9 mouse cellular contexts compared by ENCODE assay signal in the genomic region with DNA sequence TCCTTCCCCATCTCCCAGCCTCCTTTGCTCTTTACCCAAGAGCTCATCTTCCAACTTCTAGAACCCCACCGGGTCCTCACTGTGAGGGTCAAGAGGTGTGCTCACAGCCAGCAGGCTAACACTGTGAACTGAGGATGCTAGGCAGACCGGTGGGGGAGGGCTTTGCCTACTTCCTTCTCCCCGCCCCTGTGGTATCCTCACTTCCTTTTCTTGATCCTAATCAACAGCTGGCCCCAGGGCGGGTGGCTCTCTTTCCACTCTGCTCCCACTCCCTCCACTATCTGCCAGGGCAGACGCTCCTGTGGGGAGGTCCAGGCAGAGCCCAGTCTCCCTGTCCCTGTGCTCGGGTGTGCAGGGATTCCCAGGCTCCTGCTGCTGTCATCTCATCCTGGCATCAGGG. TPM values are rescaled to one million over a fixed set of nuclear protein-coding genes. Genes with fewer than 3 reads are reported as not detected.
DNase-seq lines count a peak whose midpoint lies in the region; ATAC-seq and TF ChIP-seq lines count a peak whose summit lies in the region.
"Had no signal": no experiment of that assay in that cellular context is flagged by ENCODE, and none has a peak within 500 bp of the region (broad histone marks: within the 10 kb centered on the region; RNA-seq: fewer than 3 reads in every experiment).

No protein-coding gene starts in this region.

- H3K9me3 ChIP-seq in heart, embryonic 15.5 days (replicated peaks): no peaks in the 10 kb centered on the region
- H3K9me3 ChIP-seq in lung, postnatal 0 days (ENCODE audit: low read length): no peaks in the 10 kb centered on the region
- no peaks in the 10 kb centered on the region for H3K9me3 ChIP-seq in midbrain, embryonic 11.5 days (ENCODE audit: control insufficient read depth, low read length)
- H3K9me3 ChIP-seq: midbrain, embryonic 12.5 days had no signal

- H3K9ac ChIP-seq in heart, embryonic 15.5 days: no peak overlapping the region
- H3K9ac ChIP-seq in lung, postnatal 0 days (replicated peaks; ENCODE audit: low read depth): no peak overlapping the region
- H3K9ac ChIP-seq in midbrain, embryonic 11.5 days (ENCODE audit: low read length): no peak overlapping the region
- H3K9ac ChIP-seq: midbrain, embryonic 12.5 days had no signal

- H3K27me3 ChIP-seq in kidney, adult 2 months (replicated peaks; ENCODE audit: control insufficient read depth, insufficient read depth, low read length): no peaks in the 10 kb centered on the region
- H3K27me3 ChIP-seq in heart, embryonic 15.5 days: peaks cover 53% of the 10 kb centered on the region
- H3K27me3 ChIP-seq in lung, postnatal 0 days (replicated peaks; ENCODE audit: insufficient read depth, low read length): no peaks in the 10 kb centered on the region
- H3K27me3 ChIP-seq in midbrain, embryonic 11.5 days (ENCODE audit: control insufficient read depth, insufficient read depth, low read length): no peaks in the 10 kb centered on the region; the same call in 1 of the 2 replicates

- H3K4me3 ChIP-seq in kidney, adult 2 months (ENCODE audit: insufficient read depth, low read depth, low read length): no peak overlapping the region
- no peak overlapping the region for H3K4me3 ChIP-seq in heart, embryonic 15.5 days
- H3K4me3 ChIP-seq in lung, postnatal 0 days (ENCODE audit: low read depth, low read length): no peak overlapping the region
- H3K4me3 ChIP-seq in midbrain, embryonic 11.5 days (ENCODE audit: low read depth, low read length): no peak overlapping the region
- H3K4me3 ChIP-seq: midbrain, embryonic 12.5 days had no signal

- no peaks in the 10 kb centered on the region for H3K4me1 ChIP-seq in kidney, adult 2 months (ENCODE audit: control insufficient read depth, insufficient read depth, low read length)
- H3K4me1 ChIP-seq in heart, embryonic 15.5 days (replicated peaks): peaks cover 40% of the 10 kb centered on the region
- H3K4me1 ChIP-seq in lung, postnatal 0 days (ENCODE audit: insufficient read depth, low read depth, low read length): no peaks in the 10 kb centered on the region
- no peaks in the 10 kb centered on the region for H3K4me1 ChIP-seq in midbrain, embryonic 11.5 days (ENCODE audit: control insufficient read depth, insufficient read depth, low read length)

- 43% methylated on average over 6 of the region's 6 CpGs for WGBS in kidney, adult 2 months
- WGBS in heart, embryonic 15.5 days: 25% methylated on average over 6 of the region's 6 CpGs
- WGBS in lung, postnatal 0 days: 13% methylated on average over 6 of the region's 6 CpGs
- WGBS in midbrain, embryonic 11.5 days: 56% methylated on average over 6 of the region's 6 CpGs

- TF ChIP-seq CTCF in kidney, adult 2 months (conservative IDR thresholded peaks at IDR 0.05; ENCODE audit: insufficient read depth, insufficient read length, low read depth, low read length): no peak
- no peak for TF ChIP-seq CTCF in lung, postnatal 0 days (IDR thresholded peaks at IDR 0.05)

- no peak for TF ChIP-seq POLR2A in kidney, adult 2 months (IDR thresholded peaks at IDR 0.05; ENCODE audit: low read depth, low read length)

- peak; percentile 42 for DNase-seq in kidney, adult 2 months
- DNase-seq in kidney, adult 9 months: no peak
- peak; percentile 66 for DNase-seq in lung, postnatal 0 days (ENCODE audit: low spot score)
- peak; percentile 76 to 77 for DNase-seq in thymus, postnatal 10 days (ENCODE audit: low spot score in 2 of 2)
- DNase-seq in midbrain, embryonic 11.5 days (ENCODE audit: low spot score, missing footprints): no peak
- no peak for DNase-seq in frontal cortex, postnatal 14 days (ENCODE audit: low spot score in 2 of 2)

- no peak; the same call in 1 of the 2 replicates for ATAC-seq in heart, embryonic 15.5 days (replicated peaks; ENCODE audit: insufficient number of reproducible peaks, insufficient read depth, low FRiP score, low read depth)
- ATAC-seq in lung, postnatal 0 days: peak; percentile 70
- ATAC-seq in frontal cortex, adult (ENCODE audit: low TSS enrichment): no peak
- no peak for ATAC-seq in midbrain, embryonic 11.5 days (ENCODE audit: low FRiP score)

- H3K4me2 ChIP-seq in heart, embryonic 15.5 days: peak overlapping the region; percentile 35; the same call in 1 of the 2 replicates
- no peak overlapping the region for H3K4me2 ChIP-seq in lung, postnatal 0 days (replicated peaks; ENCODE audit: low read depth, low read length)
- H3K4me2 ChIP-seq in midbrain, embryonic 11.5 days: no peak overlapping the region
- H3K4me2 ChIP-seq: midbrain, embryonic 12.5 days had no signal

- no peaks in the 10 kb centered on the region for H3K36me3 ChIP-seq in kidney, adult 2 months (ENCODE audit: control insufficient read depth, insufficient read depth, low read length)
- no peaks in the 10 kb centered on the region for H3K36me3 ChIP-seq in heart, embryonic 15.5 days
- no peaks in the 10 kb centered on the region for H3K36me3 ChIP-seq in lung, postnatal 0 days (ENCODE audit: insufficient read depth, low read length)
- H3K36me3 ChIP-seq in midbrain, embryonic 11.5 days (ENCODE audit: control insufficient read depth, insufficient read depth, low read length): no peaks in the 10 kb centered on the region
- H3K36me3 ChIP-seq: midbrain, embryonic 12.5 days had no signal

- no peak overlapping the region for H3K27ac ChIP-seq in kidney, adult 2 months (ENCODE audit: insufficient read depth, low read depth, low read length)
- peak overlapping the region; percentile 51 for H3K27ac ChIP-seq in heart, embryonic 15.5 days
- H3K27ac ChIP-seq in lung, postnatal 0 days (ENCODE audit: low read length): peak overlapping the region; percentile 39; the same call in 1 of the 2 replicates
- H3K27ac ChIP-seq in midbrain, embryonic 11.5 days (ENCODE audit: low read depth, low read length): no peak overlapping the region
- H3K27ac ChIP-seq: midbrain, embryonic 12.5 days had no signal

- no peak for TF ChIP-seq EP300 in lung, postnatal 0 days (IDR thresholded peaks at IDR 0.05)

RNA-seq across cellular contexts. Expression of a gene that starts 1.5 kb away (rescaled TPM):
- polyA plus RNA-seq in kidney, adult 2 months (2012; rRNA removed): 0.73 and 2.5 TPM in 2 replicates
- polyA plus RNA-seq in heart, embryonic 15.5 days (2015; fragmentation: Nextera tagmentation; extraction: Ambion mirVana): 1.8 and 10.2 TPM in 2 replicates
- 2.9 and 3.0 TPM in 2 replicates for polyA plus RNA-seq in lung, postnatal 0 days (2015; fragmentation: Nextera tagmentation; extraction: Ambion mirVana)
- 1.4 and 1.6 TPM in 2 replicates for polyA plus RNA-seq in midbrain, embryonic 11.5 days (2014; fragmentation: Nextera tagmentation; extraction: Ambion mirVana)

RNA-seq across cellular contexts. Expression of a gene that starts 15.6 kb away (rescaled TPM):
- polyA plus RNA-seq in kidney, adult 2 months (2012; rRNA removed): 95.2 and 107 TPM in 2 replicates
- polyA plus RNA-seq in heart, embryonic 15.5 days (2015; fragmentation: Nextera tagmentation; extraction: Ambion mirVana): 34.0 and 45.6 TPM in 2 replicates
- polyA plus RNA-seq in lung, postnatal 0 days (2015; fragmentation: Nextera tagmentation; extraction: Ambion mirVana): 51.8 and 56.3 TPM in 2 replicates
- 61.3 and 72.2 TPM in 2 replicates for polyA plus RNA-seq in midbrain, embryonic 11.5 days (2014; fragmentation: Nextera tagmentation; extraction: Ambion mirVana)

RNA-seq across cellular contexts. Expression of a gene that starts 26.0 kb away (rescaled TPM):
- polyA plus RNA-seq in kidney, adult 2 months (2012; rRNA removed): 0.42 and 0.75 TPM in 2 replicates
- polyA plus RNA-seq in heart, embryonic 15.5 days (2015; fragmentation: Nextera tagmentation; extraction: Ambion mirVana): 3.4 and 5.9 TPM in 2 replicates
- 2.9 and 3.9 TPM in 2 replicates for polyA plus RNA-seq in lung, postnatal 0 days (2015; fragmentation: Nextera tagmentation; extraction: Ambion mirVana)
- polyA plus RNA-seq in midbrain, embryonic 11.5 days (2014; fragmentation: Nextera tagmentation; extraction: Ambion mirVana): 0.12 and 0.15 TPM in 2 replicates

RNA-seq across cellular contexts. Expression of a gene that starts 36.4 kb away (rescaled TPM):
- 0.75 and 0.98 TPM in 2 replicates for polyA plus RNA-seq in kidney, adult 2 months (2012; rRNA removed)
- 0.06 TPM in 1 of 2 replicates, not detected in the other for polyA plus RNA-seq in heart, embryonic 15.5 days (2015; fragmentation: Nextera tagmentation; extraction: Ambion mirVana)
- 0.06 and 0.19 TPM in 2 replicates for polyA plus RNA-seq in lung, postnatal 0 days (2015; fragmentation: Nextera tagmentation; extraction: Ambion mirVana)
- polyA plus RNA-seq in midbrain, embryonic 11.5 days (2014; fragmentation: Nextera tagmentation; extraction: Ambion mirVana): not detected in 2 replicates
- polyA plus RNA-seq: midbrain, embryonic 12.5 days had no signal

Comparison
In these comparisons a context has a peak if more than half of its experiments do, and no peak if none do; other contexts are left out.
1. DNase-seq: peak in kidney, adult 2 months (single experiment), lung, postnatal 0 days (single experiment) and thymus, postnatal 10 days (2 of 2); none in kidney, adult 9 months (single experiment), midbrain, embryonic 11.5 days (single experiment) and frontal cortex, postnatal 14 days (0 of 2).
2. H3K27ac ChIP-seq: peak in heart, embryonic 15.5 days (single experiment) and lung, postnatal 0 days (single experiment); none in kidney, adult 2 months (single experiment) and midbrain, embryonic 11.5 days (single experiment).